Mouse (Mus musculus): Measurements from ENCODE around the gene Cbln1. TPM values are rescaled to one million over a fixed set of nuclear protein-coding genes. Genes with fewer than 3 reads are reported as not detected.

The Cbln1 gene
- polyA plus RNA-seq, 1 experiment = 2.1 TPM

DNA sequence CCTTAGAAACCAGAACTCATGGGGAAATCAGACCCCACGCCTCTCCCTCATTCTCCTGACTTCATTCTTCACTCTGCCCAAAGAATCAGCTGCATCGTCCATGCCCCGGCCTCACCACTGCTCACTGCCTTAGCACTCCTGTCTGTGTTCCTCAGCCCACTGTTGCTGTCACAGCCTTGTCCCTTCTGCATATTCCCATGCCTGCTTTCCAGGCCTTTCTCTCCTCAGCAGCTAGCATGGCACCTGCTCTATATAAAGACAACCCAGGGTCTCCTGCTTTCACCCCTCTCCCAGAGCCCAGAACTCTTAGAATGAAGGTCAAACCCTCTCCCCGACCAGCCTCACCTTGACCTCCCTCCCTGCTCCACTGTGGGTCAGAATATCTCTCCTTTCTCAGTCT lies 15.5 kb downstream of the Cbln1 start:
- Histone ChIP-seq H3K36me3 (ENCODE audit: control insufficient read depth, insufficient read depth, low read length, poor library complexity, severe bottlenecking) (no peaks in the 10 kb centered on the region), H3K27ac (ENCODE audit: insufficient read depth, low read length) (no peak overlapping the region), H3K27me3 (ENCODE audit: control insufficient read depth, insufficient read depth, low read length, poor library complexity, severe bottlenecking) (peaks cover 1% of the 10 kb centered on the region; the same call in 1 of the 2 replicates), H3K4me3 (ENCODE audit: low read depth, low read length) (no peak overlapping the region), H3K9me3 (replicated peaks; ENCODE audit: control insufficient read depth, insufficient read depth, low read length, poor library complexity, severe bottlenecking) (no peaks in the 10 kb centered on the region), H3K4me1 (ENCODE audit: control insufficient read depth, insufficient read depth, low read length) (no peaks in the 10 kb centered on the region), H3K9ac (ENCODE audit: low read depth, poor library complexity, severe bottlenecking) (no peak overlapping the region)
- TF ChIP-seq CTCF (IDR thresholded peaks at IDR 0.05; ENCODE audit: low read depth, low read length) (no peak), POLR2A (IDR thresholded peaks at IDR 0.05; ENCODE audit: insufficient read depth, low read length) (no peak), EP300 (IDR thresholded peaks at IDR 0.05; ENCODE audit: insufficient read depth, low read depth, low read length) (no peak)

GRCm38 (mm10) chr8:87452815-87453214 lies 19.6 kb downstream of the Cbln1 start:
- Histone ChIP-seq H3K4me3 (ENCODE audit: low read depth, low read length) (no peak overlapping the region), H3K27ac (ENCODE audit: insufficient read depth, low read length) (no peak overlapping the region), H3K36me3 (ENCODE audit: control insufficient read depth, insufficient read depth, low read length, poor library complexity, severe bottlenecking) (no peaks in the 10 kb centered on the region), H3K9me3 (replicated peaks; ENCODE audit: control insufficient read depth, insufficient read depth, low read length, poor library complexity, severe bottlenecking) (no peaks in the 10 kb centered on the region), H3K4me1 (ENCODE audit: control insufficient read depth, insufficient read depth, low read length) (no peaks in the 10 kb centered on the region), H3K27me3 (ENCODE audit: control insufficient read depth, insufficient read depth, low read length, poor library complexity, severe bottlenecking) (no peaks in the 10 kb centered on the region), H3K9ac (ENCODE audit: low read depth, poor library complexity, severe bottlenecking) (no peak overlapping the region)
- TF ChIP-seq POLR2A (IDR thresholded peaks at IDR 0.05; ENCODE audit: insufficient read depth, low read length) = no peak
- TF ChIP-seq CTCF (IDR thresholded peaks at IDR 0.05; ENCODE audit: low read depth, low read length) = no peak
- no peak for TF ChIP-seq EP300 (IDR thresholded peaks at IDR 0.05; ENCODE audit: insufficient read depth, low read depth, low read length)

- Histone ChIP-seq H3K9me3 (replicated peaks; ENCODE audit: control insufficient read depth, insufficient read depth, low read length, poor library complexity, severe bottlenecking) (no peaks in the 10 kb centered on the region), H3K27ac (ENCODE audit: insufficient read depth, low read length) (no peak overlapping the region), H3K4me3 (ENCODE audit: low read depth, low read length) (no peak overlapping the region), H3K4me1 (ENCODE audit: control insufficient read depth, insufficient read depth, low read length) (no peaks in the 10 kb centered on the region), H3K27me3 (ENCODE audit: control insufficient read depth, insufficient read depth, low read length, poor library complexity, severe bottlenecking) (no peaks in the 10 kb centered on the region), H3K36me3 (ENCODE audit: control insufficient read depth, insufficient read depth, low read length, poor library complexity, severe bottlenecking) (no peaks in the 10 kb centered on the region), H3K9ac (ENCODE audit: low read depth, poor library complexity, severe bottlenecking) (no peak overlapping the region)
- TF ChIP-seq CTCF (IDR thresholded peaks at IDR 0.05; ENCODE audit: low read depth, low read length) (no peak), EP300 (IDR thresholded peaks at IDR 0.05; ENCODE audit: insufficient read depth, low read depth, low read length) (no peak), POLR2A (IDR thresholded peaks at IDR 0.05; ENCODE audit: insufficient read depth, low read length) (no peak)
Measured at GRCm38 (mm10) chr8:87451737-87452136, 20.7 kb downstream of the Cbln1 start.

GRCm38 (mm10) chr8:87434592-87434991 lies 37.8 kb downstream of the Cbln1 start:
- Histone ChIP-seq H3K27me3 (ENCODE audit: control insufficient read depth, insufficient read depth, low read length, poor library complexity, severe bottlenecking) (no peaks in the 10 kb centered on the region), H3K36me3 (ENCODE audit: control insufficient read depth, insufficient read depth, low read length, poor library complexity, severe bottlenecking) (no peaks in the 10 kb centered on the region), H3K9ac (ENCODE audit: low read depth, poor library complexity, severe bottlenecking) (no peak overlapping the region), H3K4me3 (ENCODE audit: low read depth, low read length) (no peak overlapping the region), H3K4me1 (ENCODE audit: control insufficient read depth, insufficient read depth, low read length) (no peaks in the 10 kb centered on the region), H3K27ac (ENCODE audit: insufficient read depth, low read length) (no peak overlapping the region), H3K9me3 (replicated peaks; ENCODE audit: control insufficient read depth, insufficient read depth, low read length, poor library complexity, severe bottlenecking) (no peaks in the 10 kb centered on the region)
- no peak for TF ChIP-seq CTCF (IDR thresholded peaks at IDR 0.05; ENCODE audit: low read depth, low read length)
- TF ChIP-seq EP300 (IDR thresholded peaks at IDR 0.05; ENCODE audit: insufficient read depth, low read depth, low read length) = no peak
- no peak for TF ChIP-seq POLR2A (IDR thresholded peaks at IDR 0.05; ENCODE audit: insufficient read depth, low read length)

DNA sequence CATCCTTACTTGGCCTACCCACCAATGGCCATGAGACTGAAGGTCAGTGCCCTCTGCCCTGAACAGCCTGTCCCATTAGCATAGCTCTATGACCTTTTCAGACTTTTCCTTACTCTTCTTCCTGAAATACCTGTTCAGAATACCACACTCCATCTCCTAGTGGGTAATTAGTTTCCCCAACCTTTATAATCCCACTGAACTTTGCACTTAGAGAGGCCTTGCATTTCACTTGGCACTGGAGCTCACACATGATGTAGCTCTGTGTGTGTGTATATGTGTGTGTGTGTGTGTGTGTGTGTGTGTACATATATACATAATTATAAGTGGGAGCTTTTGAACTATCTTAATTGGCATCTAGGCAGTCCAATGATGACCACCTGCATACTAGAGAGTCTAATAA lies 45.2 kb downstream of the Cbln1 start:
- Histone ChIP-seq H3K4me3 (ENCODE audit: low read depth, low read length) (no peak overlapping the region), H3K27me3 (ENCODE audit: control insufficient read depth, insufficient read depth, low read length, poor library complexity, severe bottlenecking) (no peaks in the 10 kb centered on the region), H3K36me3 (ENCODE audit: control insufficient read depth, insufficient read depth, low read length, poor library complexity, severe bottlenecking) (no peaks in the 10 kb centered on the region), H3K9ac (ENCODE audit: low read depth, poor library complexity, severe bottlenecking) (no peak overlapping the region), H3K27ac (ENCODE audit: insufficient read depth, low read length) (no peak overlapping the region), H3K4me1 (ENCODE audit: control insufficient read depth, insufficient read depth, low read length) (no peaks in the 10 kb centered on the region), H3K9me3 (replicated peaks; ENCODE audit: control insufficient read depth, insufficient read depth, low read length, poor library complexity, severe bottlenecking) (no peaks in the 10 kb centered on the region)
- no peak for TF ChIP-seq POLR2A (IDR thresholded peaks at IDR 0.05; ENCODE audit: insufficient read depth, low read length)
- no peak for TF ChIP-seq EP300 (IDR thresholded peaks at IDR 0.05; ENCODE audit: insufficient read depth, low read depth, low read length)
- TF ChIP-seq CTCF (IDR thresholded peaks at IDR 0.05; ENCODE audit: low read depth, low read length) = no peak

DNA sequence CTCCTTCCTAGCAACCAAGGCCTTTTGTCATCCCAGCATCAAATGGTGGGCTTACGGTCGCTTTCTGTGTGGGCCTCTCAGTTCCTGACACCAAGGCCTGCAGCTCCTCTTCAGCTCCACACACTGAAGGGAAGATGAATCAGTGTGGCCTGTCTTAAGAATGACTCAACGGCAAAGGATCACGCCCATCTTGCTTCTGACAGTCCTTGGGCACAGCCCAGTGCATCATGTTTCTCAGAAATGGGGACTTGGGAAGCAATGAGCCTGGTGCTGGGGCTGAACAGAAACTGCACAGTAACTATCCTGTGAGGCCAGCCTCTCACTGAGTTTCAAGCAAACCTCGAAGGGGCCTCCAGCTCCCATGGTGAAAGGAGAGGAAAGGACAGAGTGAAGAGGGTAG lies 47.7 kb downstream of the Cbln1 start:
- no peak for TF ChIP-seq POLR2A (IDR thresholded peaks at IDR 0.05; ENCODE audit: insufficient read depth, low read length)
- no peak for TF ChIP-seq CTCF (IDR thresholded peaks at IDR 0.05; ENCODE audit: low read depth, low read length)
- no peak for TF ChIP-seq EP300 (IDR thresholded peaks at IDR 0.05; ENCODE audit: insufficient read depth, low read depth, low read length)
- no peak overlapping the region for H3K4me3 ChIP-seq (ENCODE audit: low read depth, low read length)
- H3K27me3 ChIP-seq (ENCODE audit: control insufficient read depth, insufficient read depth, low read length, poor library complexity, severe bottlenecking) = no peaks in the 10 kb centered on the region
- H3K4me1 ChIP-seq (ENCODE audit: control insufficient read depth, insufficient read depth, low read length) = no peaks in the 10 kb centered on the region
- no peaks in the 10 kb centered on the region for H3K9me3 ChIP-seq (replicated peaks; ENCODE audit: control insufficient read depth, insufficient read depth, low read length, poor library complexity, severe bottlenecking)
- H3K9ac ChIP-seq (ENCODE audit: low read depth, poor library complexity, severe bottlenecking) = no peak overlapping the region
- H3K36me3 ChIP-seq (ENCODE audit: control insufficient read depth, insufficient read depth, low read length, poor library complexity, severe bottlenecking) = no peaks in the 10 kb centered on the region
- H3K27ac ChIP-seq (ENCODE audit: insufficient read depth, low read length) = no peak overlapping the region

Measured in ES-Bruce4 (cell line).